Mouse (Mus musculus): ENCODE measurements around the gene Agap1. TPM values are rescaled to one million over a fixed set of nuclear protein-coding genes. Genes with fewer than 3 reads are reported as not detected.

Gene Agap1
- total and polyA plus RNA-seq, 3 experiments, result 0.01 TPM; not detected in 2

DNA sequence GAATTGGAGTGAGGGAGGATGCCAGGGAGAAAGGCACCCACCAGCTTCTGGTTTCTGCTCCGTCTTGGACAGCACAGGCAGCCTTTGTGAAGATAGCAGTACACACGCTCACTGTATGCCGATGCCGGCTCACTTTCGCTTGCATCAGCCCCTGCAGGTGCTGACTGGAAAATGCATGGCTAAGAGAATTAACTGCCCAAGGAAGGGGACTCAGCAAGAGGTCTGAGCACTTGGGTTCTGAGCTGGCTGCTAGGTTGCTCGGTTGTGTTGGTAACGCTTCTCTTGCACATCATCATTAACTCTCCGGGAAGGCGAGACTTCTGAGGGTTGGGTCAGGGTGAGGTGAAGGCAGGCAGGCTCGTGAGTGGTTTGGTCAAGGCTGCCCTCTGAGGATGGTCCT lies 467.2 kb downstream of the Agap1 start:
- H3K4me3 ChIP-seq (ENCODE audit: control insufficient read depth in 1 of 2, insufficient read depth in 1 of 2, low read depth in 2 of 2, low read length in 2 of 2), result no peak overlapping the region
- H3K4me1 ChIP-seq (ENCODE audit: control insufficient read depth in 1 of 2, insufficient read depth in 2 of 2, low read length in 2 of 2), result no peaks in the 10 kb centered on the region
- H3K27ac ChIP-seq (ENCODE audit: control insufficient read depth, low read depth, low read length), result no peak overlapping the region
- H3K9ac ChIP-seq (ENCODE audit: control insufficient read depth, low read depth, low read length, poor library complexity, severe bottlenecking), result no peak overlapping the region
- TF ChIP-seq ZNF384 (IDR thresholded peaks at IDR 0.05; ENCODE audit: low read depth, low read length) (no peak), SMC3 (IDR thresholded peaks at IDR 0.05; ENCODE audit: low read depth, low read length) (no peak), POLR2A (IDR thresholded peaks at IDR 0.05; ENCODE audit: control insufficient read depth in 1 of 2, insufficient read depth in 1 of 2, low read depth in 1 of 2, low read length in 2 of 2, poor library complexity in 1 of 2) (no peak), CTCF (IDR thresholded peaks at IDR 0.05 in 2 of 3, conservative IDR thresholded peaks at IDR 0.05 in 1 of 3; ENCODE audit: control insufficient read depth in 1 of 3, insufficient read depth in 1 of 3, low read depth in 2 of 3, low read length in 3 of 3, poor library complexity in 1 of 3, severe bottlenecking in 1 of 3) (no peak), TAL1 (IDR thresholded peaks at IDR 0.05; ENCODE audit: low read length) (no peak), JUND (IDR thresholded peaks at IDR 0.05; ENCODE audit: low read depth, low read length) (no peak), RAD21 (IDR thresholded peaks at IDR 0.05; ENCODE audit: low read depth, low read length) (no peak), ELF1 (IDR thresholded peaks at IDR 0.05; ENCODE audit: low read depth, low read length) (no peak)
- no peaks in the 10 kb centered on the region for H3K36me3 ChIP-seq (ENCODE audit: control insufficient read depth in 1 of 2, insufficient read depth in 2 of 2, low read length in 2 of 2)
- H3K27me3 ChIP-seq (ENCODE audit: control insufficient read depth in 1 of 2, insufficient read depth in 2 of 2, low read length in 2 of 2), result no peaks in the 10 kb centered on the region
- no peak for DNase-seq (ENCODE audit: low read depth, low spot score)
- H3K9me3 ChIP-seq (replicated peaks; ENCODE audit: insufficient read depth, low read length), result no peaks in the 10 kb centered on the region
- H3K79me2 ChIP-seq (ENCODE audit: control insufficient read depth, insufficient read depth, low read length, poor library complexity), result no peaks in the 10 kb centered on the region

DNA sequence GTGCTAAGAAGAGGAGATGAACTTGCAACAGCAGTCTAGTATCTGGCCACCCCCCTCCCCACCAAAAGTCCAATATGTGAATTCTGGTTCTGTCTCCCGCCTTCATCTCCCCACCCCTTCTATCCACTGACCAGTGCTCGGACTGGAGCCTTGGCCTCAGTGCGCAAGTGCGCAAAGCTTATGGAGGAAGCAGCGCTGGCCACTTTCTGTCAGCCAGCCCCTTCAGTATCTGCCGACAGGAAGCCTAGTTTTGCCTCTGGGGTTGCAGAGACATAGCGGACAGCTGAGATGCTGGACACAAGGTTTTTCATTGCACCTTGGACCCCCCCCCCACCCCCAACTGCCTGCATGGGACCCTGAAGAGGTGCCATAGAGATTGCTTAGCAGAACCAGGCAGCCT lies 467.7 kb downstream of the Agap1 start:
- H3K4me3 ChIP-seq (ENCODE audit: control insufficient read depth in 1 of 2, insufficient read depth in 1 of 2, low read depth in 2 of 2, low read length in 2 of 2), result no peak overlapping the region
- H3K36me3 ChIP-seq (ENCODE audit: control insufficient read depth in 1 of 2, insufficient read depth in 2 of 2, low read length in 2 of 2), result no peaks in the 10 kb centered on the region
- H3K27ac ChIP-seq (ENCODE audit: control insufficient read depth, low read depth, low read length), result no peak overlapping the region
- H3K79me2 ChIP-seq (ENCODE audit: control insufficient read depth, insufficient read depth, low read length, poor library complexity), result no peaks in the 10 kb centered on the region
- TF ChIP-seq NRF1 (IDR thresholded peaks at IDR 0.05; ENCODE audit: insufficient read depth, low read depth, low read length, poor library complexity, severe bottlenecking) (no peak), MYB (IDR thresholded peaks at IDR 0.05; ENCODE audit: low read depth, low read length) (no peak), GABPA (IDR thresholded peaks at IDR 0.05; ENCODE audit: low read depth, low read length) (no peak), ETS1 (IDR thresholded peaks at IDR 0.05; ENCODE audit: low read depth, low read length) (no peak), GATA1 (IDR thresholded peaks at IDR 0.05; ENCODE audit: low read depth, low read length) (no peak), ZC3H11A (IDR thresholded peaks at IDR 0.05; ENCODE audit: low read depth, low read length) (no peak), E2F4 (IDR thresholded peaks at IDR 0.05; ENCODE audit: borderline replicate concordance, low read depth, low read length) (no peak), MXI1 (IDR thresholded peaks at IDR 0.05; ENCODE audit: low read depth, low read length) (no peak), ZMIZ1 (IDR thresholded peaks at IDR 0.05; ENCODE audit: low read depth, low read length) (no peak), CHD1 (IDR thresholded peaks at IDR 0.05; ENCODE audit: low read depth, low read length) (no peak), RAD21 (IDR thresholded peaks at IDR 0.05; ENCODE audit: low read depth, low read length) (no peak), NELFE (IDR thresholded peaks at IDR 0.05; ENCODE audit: low read depth, low read length) (no peak), MAFK (IDR thresholded peaks at IDR 0.05; ENCODE audit: borderline replicate concordance, low read depth, low read length) (no peak), KAT2A (conservative IDR thresholded peaks at IDR 0.05; ENCODE audit: low read depth, low read length) (no peak)
- no peaks in the 10 kb centered on the region for H3K27me3 ChIP-seq (ENCODE audit: control insufficient read depth in 1 of 2, insufficient read depth in 2 of 2, low read length in 2 of 2)
- no peaks in the 10 kb centered on the region for H3K9me3 ChIP-seq (replicated peaks; ENCODE audit: insufficient read depth, low read length)
- no peak overlapping the region for H3K9ac ChIP-seq (ENCODE audit: control insufficient read depth, low read depth, low read length, poor library complexity, severe bottlenecking)
- no peak for DNase-seq (ENCODE audit: low read depth, low spot score)
- no peaks in the 10 kb centered on the region for H3K4me1 ChIP-seq (ENCODE audit: control insufficient read depth in 1 of 2, insufficient read depth in 2 of 2, low read length in 2 of 2)

All from MEL (cell line).